28 mouse cellular contexts compared by ENCODE assay signal in genomic region chr11:20778861-20779563, GRCm38 (mm10). TPM values are rescaled to one million over a fixed set of nuclear protein-coding genes. Genes with fewer than 3 reads are reported as not detected.
DNase-seq lines count a peak whose midpoint lies in the region; ATAC-seq and TF ChIP-seq lines count a peak whose summit lies in the region.
"Had no signal": no experiment of that assay in that cellular context is flagged by ENCODE, and none has a peak within 500 bp of the region (broad histone marks: within the 10 kb centered on the region; RNA-seq: fewer than 3 reads in every experiment).

No protein-coding gene starts in this region.

- H3K4me2 ChIP-seq in liver, postnatal 0 days (ENCODE audit: low read depth, low read length), result no peak overlapping the region
- no peak overlapping the region for H3K4me2 ChIP-seq in stomach, postnatal 0 days (replicated peaks; ENCODE audit: low read depth)
- H3K4me2 ChIP-seq: embryonic facial prominence, embryonic 12.5 days; heart, embryonic 13.5 days; hindbrain, embryonic 12.5 days; kidney, embryonic 15.5 days; neural tube, embryonic 13.5 days had no signal

- no peak overlapping the region for H3K27ac ChIP-seq in liver, postnatal 0 days (ENCODE audit: low read depth)
- H3K27ac ChIP-seq in stomach, postnatal 0 days (replicated peaks), result no peak overlapping the region
- H3K27ac ChIP-seq in hindbrain, embryonic 10.5 days, result no peak overlapping the region
- H3K27ac ChIP-seq: embryonic facial prominence, embryonic 12.5 days; heart, embryonic 13.5 days; hindbrain, embryonic 12.5 days; kidney, embryonic 15.5 days; neural tube, embryonic 13.5 days had no signal

- H3K36me3 ChIP-seq in liver, postnatal 0 days (replicated peaks; ENCODE audit: insufficient read depth, low read length), result no peaks in the 10 kb centered on the region
- H3K36me3 ChIP-seq in stomach, postnatal 0 days (ENCODE audit: control insufficient read depth, insufficient read depth, low read length), result no peaks in the 10 kb centered on the region
- H3K36me3 ChIP-seq in hindbrain, embryonic 10.5 days, result no peaks in the 10 kb centered on the region
- H3K36me3 ChIP-seq: embryonic facial prominence, embryonic 12.5 days; heart, embryonic 13.5 days; hindbrain, embryonic 12.5 days; kidney, embryonic 15.5 days; neural tube, embryonic 13.5 days had no signal

- ATAC-seq in granulocyte monocyte progenitor cell, adult 5-6 weeks (replicated peaks; ENCODE audit: poor library complexity, severe bottlenecking), result peak; percentile 72
- peak; percentile 74 for ATAC-seq in liver, postnatal 0 days
- no peak for ATAC-seq in stomach, postnatal 0 days (ENCODE audit: low FRiP score, low TSS enrichment)
- ATAC-seq: forebrain, embryonic 14.5 days; midbrain, embryonic 16.5 days; Patski had no signal

- H3K9ac ChIP-seq in liver, postnatal 0 days (replicated peaks), result no peak overlapping the region
- no peak overlapping the region for H3K9ac ChIP-seq in stomach, postnatal 0 days (ENCODE audit: low read length)
- H3K9ac ChIP-seq: embryonic facial prominence, embryonic 12.5 days; heart, embryonic 13.5 days; hindbrain, embryonic 12.5 days; kidney, embryonic 15.5 days; neural tube, embryonic 13.5 days had no signal

- TF ChIP-seq EP300 in liver, postnatal 0 days (IDR thresholded peaks at IDR 0.05; ENCODE audit: low read depth), result no peak
- no peak for TF ChIP-seq EP300 in stomach, postnatal 0 days (optimal IDR thresholded peaks at IDR 0.05)

- TF ChIP-seq CTCF in liver, postnatal 0 days (IDR thresholded peaks at IDR 0.05; ENCODE audit: low read depth), result no peak
- TF ChIP-seq CTCF in stomach, postnatal 0 days (IDR thresholded peaks at IDR 0.05; ENCODE audit: low read depth), result no peak

- DNase-seq in heart, adult 11 months, result peak; percentile 70
- DNase-seq in heart, adult 18-20 months, result no peak
- peak; percentile 84 for DNase-seq in 416B (ENCODE audit: low read depth)
- DNase-seq in liver, postnatal 0 days, result no peak
- DNase-seq in stomach, postnatal 0 days (ENCODE audit: low spot score), result no peak
- no peak for DNase-seq in hindbrain, embryonic 10.5 days (ENCODE audit: low spot score)
- no peak for DNase-seq in frontal cortex, adult 2 months (ENCODE audit: extremely low spot score in 1 of 2, low spot score in 1 of 2)
- DNase-seq: cerebellum, adult 11-12 months; cerebellum, postnatal 10 days; gastrocnemius, postnatal 25 days; heart, postnatal 14 days; kidney, adult 11 months; kidney, postnatal 36 days; layer of hippocampus, postnatal 36 days; lung, adult 2 months; lung, postnatal 14 days; right cerebral cortex, adult 18-20 months had no signal

- H3K9me3 ChIP-seq in liver, postnatal 0 days (ENCODE audit: low read length), result no peaks in the 10 kb centered on the region; the same call in 1 of the 2 replicates
- no peaks in the 10 kb centered on the region for H3K9me3 ChIP-seq in stomach, postnatal 0 days (ENCODE audit: control insufficient read depth, low read length)
- 0 out of 2 replicates have a peak, but pooled peaks cover 3% of the 10 kb centered on the region for H3K9me3 ChIP-seq in hindbrain, embryonic 10.5 days
- H3K9me3 ChIP-seq: embryonic facial prominence, embryonic 12.5 days; heart, embryonic 13.5 days; hindbrain, embryonic 12.5 days; kidney, embryonic 15.5 days; neural tube, embryonic 13.5 days had no signal

- no peak overlapping the region for H3K4me3 ChIP-seq in liver, postnatal 0 days (ENCODE audit: low read depth, low read length)
- no peak overlapping the region for H3K4me3 ChIP-seq in stomach, postnatal 0 days (ENCODE audit: low read depth, low read length)
- H3K4me3 ChIP-seq in hindbrain, embryonic 10.5 days, result no peak overlapping the region
- H3K4me3 ChIP-seq: embryonic facial prominence, embryonic 12.5 days; erythroblast, embryonic 14.5 days; heart, embryonic 13.5 days; hindbrain, embryonic 12.5 days; kidney, embryonic 15.5 days; myocyte; neural tube, embryonic 13.5 days had no signal

- H3K4me1 ChIP-seq in liver, postnatal 0 days (ENCODE audit: insufficient read depth), result no peaks in the 10 kb centered on the region
- H3K4me1 ChIP-seq in stomach, postnatal 0 days (replicated peaks; ENCODE audit: control insufficient read depth, insufficient read depth), result no peaks in the 10 kb centered on the region
- H3K4me1 ChIP-seq in hindbrain, embryonic 10.5 days (replicated peaks), result 0 out of 2 replicates have a peak, but pooled peaks cover 2% of the 10 kb centered on the region
- H3K4me1 ChIP-seq: embryonic facial prominence, embryonic 12.5 days; hindbrain, embryonic 12.5 days; kidney, embryonic 15.5 days; neural tube, embryonic 13.5 days had no signal

- no peaks in the 10 kb centered on the region for H3K27me3 ChIP-seq in liver, postnatal 0 days (ENCODE audit: insufficient read depth, low read length)
- no peaks in the 10 kb centered on the region for H3K27me3 ChIP-seq in stomach, postnatal 0 days (ENCODE audit: control insufficient read depth, insufficient read depth, low read length)
- H3K27me3 ChIP-seq in hindbrain, embryonic 10.5 days (ENCODE audit: insufficient read depth, poor library complexity, severe bottlenecking), result no peaks in the 10 kb centered on the region
- H3K27me3 ChIP-seq: embryonic facial prominence, embryonic 12.5 days; heart, embryonic 13.5 days; hindbrain, embryonic 12.5 days; kidney, embryonic 15.5 days; neural tube, embryonic 13.5 days had no signal

- 49% methylated on average over 3 of the region's 3 CpGs for WGBS in liver, postnatal 0 days (ENCODE audit: insufficient replicate concordance)
- WGBS in stomach, postnatal 0 days, result 72% methylated on average over 3 of the region's 3 CpGs
- 88% methylated on average over 3 of the region's 3 CpGs for WGBS in hindbrain, embryonic 10.5 days

RNA-seq across cellular contexts. Expression of gene Aftph, which starts 37.6 kb away (rescaled TPM):
- 10 to 100 TPM; 20.7 to 23.6 TPM for total RNA-seq in heart, adult 18-20 months (2021)
- total RNA-seq in granulocyte monocyte progenitor cell, adult 5-6 weeks (2014; fragmentation: Nextera tagmentation), result 47.8 and 58.4 TPM in 2 replicates
- total RNA-seq in granulocyte monocyte progenitor cell, adult 5-6 weeks (2017), result 44.6 and 50.5 TPM in 2 replicates
- 9.9 and 10.7 TPM in 2 replicates for polyA plus RNA-seq in liver, postnatal 0 days (2015; fragmentation: Nextera tagmentation; extraction: Ambion mirVana)
- polyA plus RNA-seq in stomach, postnatal 0 days (2015; fragmentation: Nextera tagmentation; extraction: Ambion mirVana), result 14.8 and 15.3 TPM in 2 replicates
- polyA plus RNA-seq in hindbrain, embryonic 10.5 days (2016; fragmentation: Nextera tagmentation; extraction: Ambion mirVana), result 21.5 and 26.1 TPM in 2 replicates
- polyA plus RNA-seq in frontal cortex, adult 2 months (2012; rRNA removed), result 90.2 and 90.9 TPM in 2 replicates

RNA-seq across cellular contexts. Expression of gene Lgalsl, which starts 51.8 kb away (rescaled TPM):
- total RNA-seq in heart, adult 18-20 months (2021), result 10 to 100 TPM; 31.4 to 33.2 TPM
- 4.4 and 8.2 TPM in 2 replicates for total RNA-seq in granulocyte monocyte progenitor cell, adult 5-6 weeks (2014; fragmentation: Nextera tagmentation)
- total RNA-seq in granulocyte monocyte progenitor cell, adult 5-6 weeks (2017), result 5.9 and 7.2 TPM in 2 replicates
- polyA plus RNA-seq in liver, postnatal 0 days (2015; fragmentation: Nextera tagmentation; extraction: Ambion mirVana), result 14.9 and 15.3 TPM in 2 replicates
- polyA plus RNA-seq in stomach, postnatal 0 days (2015; fragmentation: Nextera tagmentation; extraction: Ambion mirVana), result 85.2 and 94.2 TPM in 2 replicates
- 23.6 and 23.9 TPM in 2 replicates for polyA plus RNA-seq in hindbrain, embryonic 10.5 days (2016; fragmentation: Nextera tagmentation; extraction: Ambion mirVana)
- polyA plus RNA-seq in frontal cortex, adult 2 months (2012; rRNA removed), result 42.3 and 44.1 TPM in 2 replicates

Comparison
In these comparisons a context has a peak if more than half of its experiments do, and no peak if none do; other contexts are left out.
1. DNase-seq: peak in heart, adult 11 months (single experiment) and 416B (single experiment); none in heart, adult 18-20 months (0 of 2), liver, postnatal 0 days (single experiment), stomach, postnatal 0 days (single experiment), hindbrain, embryonic 10.5 days (single experiment) and frontal cortex, adult 2 months (0 of 2).